Mouse (Mus musculus) MEL (cell line): ENCODE measurements around the gene Gata3. TPM values are rescaled to one million over a fixed set of nuclear protein-coding genes. Genes with fewer than 3 reads are reported as not detected.

Experiments used
- DNase-seq: peaks from one replicate; pipeline ENCODE4 v3.0.0; 2011; ENCODE audit warnings: low read depth, low spot score
- H3K27ac ChIP-seq: 2 replicates; pipeline ENCODE4 v1.5.1; 2012; ENCODE audit warnings: low read depth, mild to moderate bottlenecking, control low read depth, low read length, moderate library complexity; ENCODE audit not compliant: control insufficient read depth
- H3K27me3 ChIP-seq, 2 experiments: fragments of 150-350 bp in 1 of 2; sonication (generic) in 1 of 2; 2 replicates each; pipeline ENCODE4 v1.6.1; 2012; ENCODE audit warnings: low read length in 2 of 2, mild to moderate bottlenecking in 2 of 2, improper control_type of control experiment in 1 of 2, moderate library complexity in 1 of 2; ENCODE audit not compliant: insufficient read depth in 2 of 2, control insufficient read depth in 1 of 2
- H3K36me3 ChIP-seq, 2 experiments: 2 replicates each; pipeline ENCODE4 v1.6.1; 2012 to 2014; ENCODE audit warnings: low read length in 2 of 2, improper control_type of control experiment in 1 of 2, inconsistent platforms in 1 of 2, mild to moderate bottlenecking in 1 of 2; ENCODE audit not compliant: insufficient read depth in 2 of 2, control insufficient read depth in 1 of 2
- H3K4me1 ChIP-seq, 2 experiments: fragments of 150-350 bp in 1 of 2; sonication (generic) in 1 of 2; 2 replicates each; pipeline ENCODE4 v1.6.1; 2012; ENCODE audit warnings: low read length in 2 of 2, improper control_type of control experiment in 1 of 2, mild to moderate bottlenecking in 1 of 2; ENCODE audit not compliant: insufficient read depth in 2 of 2, control insufficient read depth in 1 of 2
- H3K4me3 ChIP-seq, 2 experiments: fragments of 150-350 bp in 1 of 2; sonication (generic) in 1 of 2; 2 replicates each; pipeline ENCODE4 v1.5.1; 2012; ENCODE audit warnings: low read depth in 2 of 2, low read length in 2 of 2, mild to moderate bottlenecking in 2 of 2, moderate library complexity in 2 of 2, control low read depth in 1 of 2, improper control_type of control experiment in 1 of 2; ENCODE audit not compliant: control insufficient read depth in 1 of 2, insufficient read depth in 1 of 2
- H3K79me2 ChIP-seq: 2 replicates; pipeline ENCODE4 v1.6.1; 2012; ENCODE audit warnings: mild to moderate bottlenecking, low read length, moderate library complexity; ENCODE audit not compliant: control insufficient read depth, poor library complexity, insufficient read depth
- H3K9ac ChIP-seq: 2 replicates; pipeline ENCODE4 v1.6.1; 2012; ENCODE audit warnings: low read depth, mild to moderate bottlenecking, control low read depth, low read length, moderate library complexity; ENCODE audit not compliant: control insufficient read depth, poor library complexity, severe bottlenecking
- H3K9me3 ChIP-seq: fragments of 150-350 bp; sonication (generic); replicated peaks from 2 replicates; pipeline ENCODE4 v1.6.1; 2012; ENCODE audit warnings: mild to moderate bottlenecking, low read length, improper control_type of control experiment, moderate library complexity; ENCODE audit not compliant: insufficient read depth
- BHLHE40 ChIP-seq: IDR thresholded peaks from 2 replicates; pipeline ENCODE4 v1.6.1; 2012; ENCODE audit warnings: low read depth, mild to moderate bottlenecking, inconsistent platforms, low read length, improper control_type of control experiment, borderline replicate concordance
- CTCF ChIP-seq, 3 experiments: IDR thresholded peaks in 2 of 3; conservative IDR thresholded peaks in 1 of 3; 2 replicates each; pipeline ENCODE4 v1.5.1; 2011 to 2012; ENCODE audit warnings: low read length in 3 of 3, low read depth in 2 of 3, mild to moderate bottlenecking in 2 of 3, improper control_type of control experiment in 1 of 3, inconsistent platforms in 1 of 3, mixed read lengths in 1 of 3, moderate library complexity in 1 of 3; ENCODE audit not compliant: control insufficient read depth in 1 of 3, insufficient read depth in 1 of 3, poor library complexity in 1 of 3, severe bottlenecking in 1 of 3
- E2F4 ChIP-seq: IDR thresholded peaks from 2 replicates; pipeline ENCODE4 v1.6.1; 2011; ENCODE audit warnings: low read depth, low read length, improper control_type of control experiment, borderline replicate concordance
- GATA1 ChIP-seq: IDR thresholded peaks from 2 replicates; pipeline ENCODE4 v1.6.1; 2011; ENCODE audit warnings: low read depth, low read length, improper control_type of control experiment
- MAFK ChIP-seq: IDR thresholded peaks from 2 replicates; pipeline ENCODE4 v1.6.1; 2011; ENCODE audit warnings: low read depth, mild to moderate bottlenecking, low read length, improper control_type of control experiment, borderline replicate concordance
- MEF2A ChIP-seq: IDR thresholded peaks from 2 replicates; pipeline ENCODE4 v1.6.1; 2014; ENCODE audit warnings: low read depth, mild to moderate bottlenecking, inconsistent platforms, low read length, improper control_type of control experiment; ENCODE audit not compliant: poor library complexity, insufficient replicate concordance, severe bottlenecking; ENCODE audit errors: extremely low read depth
- MXI1 ChIP-seq: IDR thresholded peaks from 2 replicates; pipeline ENCODE4 v1.6.1; 2011; ENCODE audit warnings: mild to moderate bottlenecking, low read depth, low read length, improper control_type of control experiment
- MYC ChIP-seq: IDR thresholded peaks from 2 replicates; pipeline ENCODE4 v1.6.1; 2011; ENCODE audit warnings: low read depth, mild to moderate bottlenecking, low read length, improper control_type of control experiment, moderate library complexity
- NELFE ChIP-seq: IDR thresholded peaks from 2 replicates; pipeline ENCODE4 v1.6.1; 2011; ENCODE audit warnings: low read depth, low read length, improper control_type of control experiment
- POLR2AphosphoS5 ChIP-seq: IDR thresholded peaks from 2 replicates; pipeline ENCODE4 v1.6.1; 2012; ENCODE audit warnings: low read depth, borderline replicate concordance, mild to moderate bottlenecking, inconsistent platforms, low read length, moderate library complexity, mixed read lengths
- RCOR1 ChIP-seq: IDR thresholded peaks from 2 replicates; pipeline ENCODE4 v1.6.1; 2012; ENCODE audit warnings: low read depth, mild to moderate bottlenecking, inconsistent platforms, low read length, improper control_type of control experiment
- TAL1 ChIP-seq: IDR thresholded peaks from 2 replicates; pipeline ENCODE4 v1.6.1; 2012; ENCODE audit warnings: mild to moderate bottlenecking, inconsistent platforms, low read length, moderate library complexity, mixed read lengths
- UBTF ChIP-seq: IDR thresholded peaks from 2 replicates; pipeline ENCODE4 v1.6.1; 2012; ENCODE audit warnings: low read depth, mild to moderate bottlenecking, inconsistent platforms, low read length, improper control_type of control experiment, moderate library complexity, borderline replicate concordance; ENCODE audit not compliant: insufficient read depth
- USF1 ChIP-seq: IDR thresholded peaks from 2 replicates; pipeline ENCODE4 v1.6.1; 2014; ENCODE audit warnings: low read depth, mild to moderate bottlenecking, inconsistent platforms, low read length, improper control_type of control experiment, moderate library complexity
- USF2 ChIP-seq, 2 experiments: IDR thresholded peaks; 2 replicates each; pipeline ENCODE4 v1.6.1; 2011 to 2012; ENCODE audit warnings: improper control_type of control experiment in 2 of 2, low read length in 2 of 2, borderline replicate concordance in 1 of 2, inconsistent platforms in 1 of 2, low read depth in 1 of 2, mild to moderate bottlenecking in 1 of 2; ENCODE audit not compliant: insufficient read depth in 1 of 2
- ZKSCAN1 ChIP-seq: IDR thresholded peaks from 2 replicates; pipeline ENCODE4 v1.6.1; 2012; ENCODE audit warnings: low read depth, mild to moderate bottlenecking, inconsistent platforms, low read length, improper control_type of control experiment, moderate library complexity
- ZNF384 ChIP-seq: IDR thresholded peaks from 2 replicates; pipeline ENCODE4 v1.6.1; 2012; ENCODE audit warnings: low read depth, mild to moderate bottlenecking, inconsistent platforms, low read length, improper control_type of control experiment
- polyA plus RNA-seq, 2 experiments: library from polyadenylated mRNA; stranded (reverse) in 1 of 2; unstranded in 1 of 2; fragments of >175 nt in 1 of 2; fragments of >200 nt in 1 of 2; gene quantifications; 2 replicates each; pipeline versions ENCODE4 v1.2.1 to v1.2.4; 2012; ENCODE audit warnings: low replicate concordance in 2 of 2, low read depth in 1 of 2; ENCODE audit not compliant: insufficient read length in 2 of 2, insufficient read depth in 1 of 2, missing spikeins in 1 of 2
- total RNA-seq: library from RNA; depleted of rRNA; stranded (reverse); fragments of 300-350 nt; gene quantifications from 2 replicates; pipeline ENCODE4 v1.2.3, GENCODE M21; 2012

Gene Gata3
- total and polyA plus RNA-seq, 3 experiments = 0.12 to 2.0 TPM; not detected in 1

DNA sequence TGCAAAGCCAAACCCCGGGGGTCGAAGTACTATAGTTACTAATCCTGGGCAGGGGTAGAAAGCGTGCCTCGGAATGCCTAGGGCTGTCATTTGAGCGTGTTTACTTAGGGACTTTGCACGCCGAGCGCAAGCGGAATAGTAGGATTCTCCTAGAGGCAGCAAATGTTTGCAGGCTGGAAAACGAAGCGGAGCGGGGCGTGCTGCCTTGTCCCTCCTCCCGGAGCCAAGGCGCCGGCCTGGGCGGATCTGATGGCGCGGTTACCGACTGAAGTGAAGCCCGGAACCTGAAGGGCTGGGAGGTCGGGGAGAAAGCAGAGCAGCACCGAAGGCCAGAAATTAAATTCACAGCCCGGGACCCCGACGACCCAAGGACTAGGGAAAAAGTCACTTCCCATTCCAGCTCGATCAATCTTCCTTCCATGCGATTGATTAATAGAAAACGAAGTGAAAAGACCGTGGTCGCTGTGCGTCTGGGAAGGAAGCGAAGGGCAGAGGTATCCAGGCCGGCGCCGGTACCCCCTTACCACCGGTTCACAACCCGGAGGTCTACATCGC lies 7.4 kb downstream of the Gata3 start:
- DNase-seq = no peak
- no peaks in the 10 kb centered on the region for H3K27me3 ChIP-seq
- no peaks in the 10 kb centered on the region; the same call in 1 of the 2 replicates for H3K79me2 ChIP-seq
- no peaks in the 10 kb centered on the region for H3K9me3 ChIP-seq
- H3K4me3 ChIP-seq = no peak overlapping the region
- H3K4me1 ChIP-seq = no peaks in the 10 kb centered on the region; a peak in 1 of 4 replicates
- H3K9ac ChIP-seq = no peak overlapping the region
- no peaks in the 10 kb centered on the region for H3K36me3 ChIP-seq
- no peak for TF ChIP-seq UBTF
- TF ChIP-seq USF1 = no peak
- TF ChIP-seq CTCF (IDR thresholded peaks at IDR 0.05 in 2 of 3, conservative IDR thresholded peaks at IDR 0.05 in 1 of 3; ENCODE audit: control insufficient read depth in 1 of 3, insufficient read depth in 1 of 3, low read depth in 2 of 3, low read length in 3 of 3, poor library complexity in 1 of 3, severe bottlenecking in 1 of 3) = no peak
- TF ChIP-seq MEF2A = no peak
- TF ChIP-seq TAL1 = no peak
- no peak for TF ChIP-seq USF2 (IDR thresholded peaks at IDR 0.05; ENCODE audit: borderline replicate concordance in 1 of 2, insufficient read depth in 1 of 2, low read depth in 1 of 2, low read length in 2 of 2)
- TF ChIP-seq ZNF384 = no peak
- TF ChIP-seq ZKSCAN1 = no peak
- no peak for TF ChIP-seq GATA1
- TF ChIP-seq E2F4 = no peak
- no peak for TF ChIP-seq RCOR1
- no peak overlapping the region for H3K27ac ChIP-seq

DNA sequence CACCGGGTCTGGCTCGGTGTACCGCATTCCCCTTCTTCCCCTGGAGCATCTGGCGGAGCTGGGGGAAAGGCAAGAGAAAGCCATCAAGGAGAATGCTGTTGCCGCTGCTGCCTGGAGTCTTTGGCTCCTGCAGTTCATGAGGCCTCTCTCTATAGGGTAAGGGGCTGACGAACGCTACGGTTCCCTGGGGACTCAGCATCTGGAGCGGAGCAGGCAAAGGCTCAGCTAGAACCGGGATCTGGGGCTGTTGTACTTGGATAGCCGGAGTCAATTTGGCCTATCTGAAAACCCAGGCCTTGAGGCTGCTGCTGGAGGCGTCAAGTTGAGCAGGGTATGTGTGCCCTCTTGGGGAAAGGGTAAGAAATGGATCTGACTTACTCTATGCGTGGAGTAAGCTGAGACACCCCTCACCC lies 8.2 kb downstream of the Gata3 start:
- Histone ChIP-seq H3K79me2 (no peaks in the 10 kb centered on the region; the same call in 1 of the 2 replicates), H3K9me3 (no peaks in the 10 kb centered on the region), H3K4me3 (no peak overlapping the region), H3K27me3 (no peaks in the 10 kb centered on the region), H3K9ac (no peak overlapping the region), H3K36me3 (no peaks in the 10 kb centered on the region), H3K27ac (no peak overlapping the region), H3K4me1 (no peaks in the 10 kb centered on the region; a peak in 1 of 4 replicates)
- TF ChIP-seq POLR2AphosphoS5 (no peak), ZNF384 (no peak), NELFE (no peak), USF2 (IDR thresholded peaks at IDR 0.05; ENCODE audit: borderline replicate concordance in 1 of 2, insufficient read depth in 1 of 2, low read depth in 1 of 2, low read length in 2 of 2) (no peak), BHLHE40 (no peak), RCOR1 (no peak), MXI1 (no peak), ZKSCAN1 (no peak), GATA1 (no peak), MAFK (no peak), MYC (no peak)
- no peak for DNase-seq
